Mouse (Mus musculus) kidney, postnatal 0 days (tissue): ENCODE data around the gene Ifna7. TPM values are rescaled to one million over a fixed set of nuclear protein-coding genes. Genes with fewer than 3 reads are reported as not detected.
A peak's percentile ranks its signal among the peaks of the same experiment; 100 is the strongest.
"Not testable (repeated sequence)": the region's sequence is repeated elsewhere in the genome, so short reads cannot be mapped to it uniquely, and the experiment has no call there.

Experiments
- ATAC-seq: fragments of 200-750 bp; cut with Nextera tagmentation; replicated peaks from 2 replicates; pipeline ENCODE4 v1.8.0; 2017; ENCODE audit warnings: low read depth, moderate number of reproducible peaks, moderate TSS enrichment, moderate library complexity; ENCODE audit not compliant: low FRiP score
- DNase-seq: peaks from one replicate; pipeline ENCODE4 v3.0.0-alpha.2; 2016; ENCODE audit warnings: low spot score
- H3K27ac ChIP-seq: fragments of 300-500 bp; sonication (generic); 2 replicates; pipeline ENCODE4 v1.5.1; 2014; ENCODE audit warnings: mild to moderate bottlenecking
- H3K27me3 ChIP-seq: fragments of 300-500 bp; sonication (generic); 2 replicates; pipeline ENCODE4 v1.6.1; 2014; ENCODE audit warnings: low read length, mixed read lengths; ENCODE audit not compliant: insufficient read depth
- H3K36me3 ChIP-seq: fragments of 300-500 bp; sonication (generic); 2 replicates; pipeline ENCODE4 v1.6.1; 2014; ENCODE audit warnings: low read length, mixed read lengths; ENCODE audit not compliant: insufficient read depth
- H3K4me1 ChIP-seq: fragments of 300-500 bp; sonication (generic); replicated peaks from 2 replicates; pipeline ENCODE4 v1.6.1; 2014; ENCODE audit warnings: antibody characterized with exemption, low read length, mixed read lengths; ENCODE audit not compliant: insufficient read depth
- H3K4me2 ChIP-seq: fragments of 300-500 bp; sonication (generic); 2 replicates; pipeline ENCODE4 v1.6.1; 2014; ENCODE audit warnings: mild to moderate bottlenecking, low read length, moderate library complexity, mixed read lengths
- H3K4me3 ChIP-seq: fragments of 300-500 bp; sonication (generic); replicated peaks from 2 replicates; pipeline ENCODE4 v1.5.1; 2014; ENCODE audit warnings: low read depth, low read length
- H3K9ac ChIP-seq: fragments of 300-500 bp; sonication (generic); 2 replicates; pipeline ENCODE4 v1.6.1; 2014; ENCODE audit warnings: low read depth, low read length
- H3K9me3 ChIP-seq: fragments of 300-500 bp; sonication (generic); replicated peaks from 2 replicates; pipeline ENCODE4 v1.6.1; 2016; ENCODE audit warnings: low read length, inconsistent platforms, mixed read lengths
- CTCF ChIP-seq: IDR thresholded peaks from 2 replicates; pipeline ENCODE4 v1.5.1; 2016; ENCODE audit warnings: antibody characterized with exemption, low read depth, mild to moderate bottlenecking, moderate library complexity
- WGBS: fragments of 180-500 bp; shearing (Covaris S2); extraction: QIAGEN DNeasy Blood & Tissue Kit; methylation state at CpG from one replicate; pipeline ENCODE4 v1.1.7; 2014; 5-methylcytosine and 5-hydroxymethylcytosine counted together
- polyA plus RNA-seq: library from polyadenylated mRNA; unstranded; fragments of >200 nt; fragmentation: Nextera tagmentation; extraction: Ambion mirVana; gene quantifications from 2 replicates; pipeline ENCODE4 v1.2.1, GENCODE M21; 2015

The Ifna7 gene
- polyA plus RNA-seq, 1 experiment from 2014 or later, result not detected

- DNase-seq, H3K4me1 ChIP-seq, H3K9ac ChIP-seq, H3K36me3 ChIP-seq, H3K9me3 ChIP-seq, H3K4me3 ChIP-seq, H3K27ac ChIP-seq, ATAC-seq, H3K27me3 ChIP-seq, H3K4me2 ChIP-seq: not testable (repeated sequence)
- whole genome bisulfite sequencing, result no CpG with 5 or more reads among the region's 34 CpGs
- peak; percentile 39 for TF ChIP-seq CTCF
Observed at GRCm38 (mm10) chr4:88805761-88806160, 10.3 kb upstream of the Ifna7 start.

GRCm38 (mm10) chr4:88819659-88820058, 3.6 kb downstream of the Ifna7 start, which contains the start of gene Ifna11:
Gene Ifna11, plus strand, starts transcription at chr4:88819959.
- Histone ChIP-seq H3K27me3 (no peaks in the 10 kb centered on the region), H3K4me3 (no peak within 1 kb of the TSS), H3K4me2 (no peak within 1 kb of the TSS), H3K9me3 (no peaks in the 10 kb centered on the region), H3K9ac (no peak within 1 kb of the TSS), H3K27ac (no peak within 1 kb of the TSS), H3K36me3 (no peaks in the 10 kb centered on the region), H3K4me1 (no peaks in the 10 kb centered on the region)
- 79% methylated on average over 1 of the region's 1 CpGs for WGBS
- DNase-seq, result no peak
- ATAC-seq, result no peak
- TF ChIP-seq CTCF, result no peak

DNA sequence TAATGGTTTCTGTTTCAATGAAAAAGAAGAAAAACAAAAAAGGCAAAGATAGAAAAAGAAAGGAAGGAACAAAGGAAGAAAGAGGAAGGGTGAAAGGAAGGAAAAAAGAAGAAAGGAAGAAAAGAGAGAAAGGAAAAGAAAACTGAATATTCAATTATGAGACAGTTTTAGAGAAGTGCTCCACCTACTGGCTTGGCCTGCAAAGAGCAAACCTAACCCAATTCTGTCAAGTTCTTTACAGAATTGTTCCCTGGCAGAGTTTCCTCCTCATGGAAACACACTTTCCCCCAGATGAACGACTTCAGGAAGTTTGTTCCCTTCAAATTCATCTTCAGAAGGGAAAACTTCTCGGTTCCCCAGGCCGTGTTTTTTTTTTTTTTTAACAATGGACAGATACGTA, 7.0 kb downstream of the Ifna7 start:
- Histone ChIP-seq H3K27me3 (no peaks in the 10 kb centered on the region), H3K27ac (no peak overlapping the region), H3K9ac (no peak overlapping the region), H3K36me3 (no peaks in the 10 kb centered on the region), H3K9me3 (no peaks in the 10 kb centered on the region), H3K4me2 (no peak overlapping the region), H3K4me3 (no peak overlapping the region), H3K4me1 (no peaks in the 10 kb centered on the region)
- no peak for ATAC-seq
- 23% methylated on average over 4 of the region's 4 CpGs for whole genome bisulfite sequencing
- peak; percentile 51 for DNase-seq
- peak; percentile 66 for TF ChIP-seq CTCF

GRCm38 (mm10) chr4:88827116-88827515, 11.1 kb downstream of the Ifna7 start, which contains the start of gene Ifna6:
Gene Ifna6, plus strand, starts transcription at chr4:88827416.
- not testable (repeated sequence) for H3K27me3 ChIP-seq, H3K9me3 ChIP-seq, H3K4me2 ChIP-seq, H3K9ac ChIP-seq, H3K4me3 ChIP-seq, H3K4me1 ChIP-seq, ATAC-seq, H3K27ac ChIP-seq, H3K36me3 ChIP-seq, DNase-seq

DNA sequence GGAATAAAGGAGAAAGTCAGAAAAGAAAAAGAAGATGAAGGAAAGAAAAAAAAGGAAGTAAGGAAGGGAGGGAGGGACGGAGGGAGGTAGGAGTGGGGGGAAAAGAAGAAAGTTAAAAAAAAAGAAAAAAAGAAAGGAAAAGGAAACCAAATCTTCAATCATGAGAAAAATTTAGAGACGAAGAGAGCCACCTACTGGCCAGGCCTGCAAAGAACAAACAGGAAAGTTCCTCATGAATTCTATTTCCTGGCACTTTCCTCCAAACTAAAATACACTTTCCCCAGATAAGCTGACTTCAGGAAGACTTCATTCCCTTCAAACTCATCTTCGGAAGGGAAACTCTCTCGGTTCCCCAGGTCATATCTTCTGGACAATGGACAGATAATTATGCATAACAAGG, 14.5 kb downstream of the Ifna7 start:
- ATAC-seq, result no peak
- TF ChIP-seq CTCF, result peak; percentile 64
- no peak overlapping the region for H3K4me3 ChIP-seq
- H3K4me1 ChIP-seq, result no peaks in the 10 kb centered on the region
- H3K27ac ChIP-seq, result no peak overlapping the region
- no peaks in the 10 kb centered on the region for H3K36me3 ChIP-seq
- H3K9me3 ChIP-seq, result no peaks in the 10 kb centered on the region
- WGBS, result 32% methylated on average over 4 of the region's 4 CpGs
- H3K27me3 ChIP-seq, result no peaks in the 10 kb centered on the region
- no peak overlapping the region for H3K9ac ChIP-seq
- DNase-seq, result peak; percentile 59
- no peak overlapping the region for H3K4me2 ChIP-seq

DNA sequence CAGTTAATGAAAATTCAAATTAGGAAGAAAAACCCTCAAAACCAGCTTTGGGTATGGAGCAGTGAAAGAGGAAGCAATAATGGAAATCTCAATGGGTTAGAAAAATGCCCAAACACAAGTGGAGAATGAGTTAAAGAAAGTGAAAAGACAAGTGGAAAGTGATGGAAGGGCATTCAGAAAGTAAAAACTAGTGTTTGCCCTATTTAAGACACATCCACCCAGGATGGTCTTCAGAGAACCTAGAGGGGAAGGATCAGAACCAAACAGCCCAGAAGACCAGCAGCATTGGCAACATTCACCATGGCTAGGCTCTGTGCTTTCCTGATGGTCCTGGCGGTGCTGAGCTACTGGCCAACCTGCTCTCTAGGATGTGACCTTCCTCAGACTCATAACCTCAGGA, 19.2 kb downstream of the Ifna7 start, which contains the start of gene Ifna5:
Gene Ifna5 (plus strand): TSS at position 301 of the 400 bp plus-strand sequence.
- not testable (repeated sequence) for H3K4me3 ChIP-seq, H3K27me3 ChIP-seq, H3K9ac ChIP-seq, H3K27ac ChIP-seq, H3K9me3 ChIP-seq, H3K4me2 ChIP-seq, DNase-seq, H3K4me1 ChIP-seq, ATAC-seq, H3K36me3 ChIP-seq
- WGBS, result 64% methylated on average over 1 of the region's 1 CpGs

- Histone ChIP-seq H3K4me2 (no peak overlapping the region), H3K4me1 (no peaks in the 10 kb centered on the region), H3K9ac (no peak overlapping the region), H3K36me3 (no peaks in the 10 kb centered on the region), H3K4me3 (no peak overlapping the region), H3K9me3 (no peaks in the 10 kb centered on the region), H3K27me3 (0 out of 2 replicates have a peak, but pooled peaks cover 3% of the 10 kb centered on the region), H3K27ac (no peak overlapping the region)
- ATAC-seq, result no peak
- DNase-seq, result peak; percentile 38
- WGBS, result 46% methylated on average over 3 of the region's 3 CpGs
- peak; percentile 72 for TF ChIP-seq CTCF
Observed at GRCm38 (mm10) chr4:88838828-88839227, 22.8 kb downstream of the Ifna7 start.
